Mouse (Mus musculus): Measurements from ENCODE around the gene Tas2r138. TPM values are rescaled to one million over a fixed set of nuclear protein-coding genes. Genes with fewer than 3 reads are reported as not detected.

The Tas2r138 gene
- total RNA-seq (2023), result not detected in 2 replicates

DNA sequence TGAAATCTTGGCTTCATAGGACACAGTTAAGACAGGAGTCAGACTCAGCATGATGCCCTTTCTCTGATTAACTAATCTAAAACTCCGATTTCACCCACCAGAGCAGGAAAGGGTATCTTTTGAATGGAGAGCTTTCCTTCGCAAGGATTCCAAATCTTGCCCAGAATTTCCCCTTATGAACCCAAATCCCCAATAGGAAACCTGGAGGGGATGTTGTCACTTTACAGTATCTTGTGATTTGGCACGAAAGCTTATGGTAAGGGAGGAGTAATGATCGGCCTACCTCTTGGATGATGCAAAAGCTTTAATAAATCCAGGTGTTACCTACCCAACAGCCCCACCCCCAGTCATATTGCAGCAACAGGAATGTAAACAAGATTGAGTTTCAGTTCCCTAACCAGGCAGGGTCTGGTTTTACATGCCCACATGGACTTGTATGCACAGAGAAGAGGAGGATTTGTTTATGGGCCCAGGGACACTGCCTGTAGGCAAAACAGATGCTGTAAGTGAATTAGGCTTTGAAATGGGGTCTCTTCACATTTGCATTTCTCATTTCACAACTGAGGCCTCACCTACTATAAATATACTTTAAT is at the start of gene Tas2r138:
Gene Tas2r138 (minus strand): TSS at position 51 of the 593 bp plus-strand sequence.

GRCm38 (mm10) chr6:40628406-40629000 is 15.4 kb upstream of the Tas2r138 start, which contains the start of gene Mgam:
Gene Mgam, plus strand, starts transcription at chr6:40628831.

DNA sequence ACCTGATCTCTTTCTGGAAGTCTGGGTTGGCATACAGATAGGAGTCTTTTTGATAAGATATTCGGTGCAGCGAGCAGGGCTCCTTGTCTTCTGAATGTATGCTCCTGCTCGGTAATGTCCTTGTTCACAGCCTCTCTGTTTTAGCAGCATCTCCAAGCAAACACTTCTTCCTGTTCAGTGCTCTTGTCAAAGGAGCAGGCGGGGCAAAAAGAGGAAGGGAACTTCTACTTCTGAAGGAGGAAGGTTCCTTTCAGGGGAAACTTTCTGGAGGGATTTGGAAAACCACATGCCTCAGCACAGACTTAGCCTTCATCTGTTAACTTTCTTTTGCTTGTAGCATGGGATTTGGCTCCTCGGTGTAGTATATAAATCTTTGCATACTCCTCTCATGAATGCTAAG is 27.5 kb downstream of the Tas2r138 start, which contains the start of gene Clec5a:
Gene Clec5a (minus strand): TSS at position 177 of the 400 bp plus-strand sequence.

GRCm38 (mm10) chr6:40569187-40569586 is 43.9 kb downstream of the Tas2r138 start, which contains the start of gene Olfr460:
Gene Olfr460, plus strand, starts transcription at chr6:40569487.

Other genes with a start within 250 kb of the Tas2r138 start
- gene E330009J07Rik, start 177.2 kb downstream of the Tas2r138 start, total RNA-seq (2023), result 13.0 and 20.3 TPM in 2 replicates
- gene Wee2, start 174.2 kb downstream of the Tas2r138 start, total RNA-seq (2023), result not detected in 2 replicates
- 23.5 and 31.8 TPM in 2 replicates for gene Ssbp1, start 142.0 kb downstream of the Tas2r138 start, total RNA-seq (2023)
- gene Tas2r137, start 122.1 kb downstream of the Tas2r138 start, total RNA-seq (2023), result not detected in 2 replicates
- gene Tas2r108, start 119.8 kb downstream of the Tas2r138 start, total RNA-seq (2023), result not detected in 2 replicates
- not detected in 2 replicates for gene Prss37, start 93.8 kb downstream of the Tas2r138 start, total RNA-seq (2023)
- 0.25 and 0.29 TPM in 2 replicates for gene Olfr461, start 58.3 kb downstream of the Tas2r138 start, total RNA-seq (2023)
- gene Olfr460, start 43.8 kb downstream of the Tas2r138 start, total RNA-seq (2023), result not detected in 2 replicates
- 219 and 231 TPM in 2 replicates for gene Clec5a, start 27.5 kb downstream of the Tas2r138 start, total RNA-seq (2023)
- gene Mgam, start 15.5 kb upstream of the Tas2r138 start, total RNA-seq (2023), result 132 and 182 TPM in 2 replicates